Mouse (Mus musculus) liver (tissue): ENCODE results near the gene Fat3.

Experiments used
- DNase-seq: peaks from one replicate; pipeline ENCODE4 v3.0.0-alpha.2; 2020; ENCODE audit warnings: mixed read lengths

Gene Fat3

GRCm38 (mm10) chr9:15937837-15938514 lies 563.1 kb downstream of the Fat3 start:
- no peak for DNase-seq

GRCm38 (mm10) chr9:15930928-15931443 lies 570.1 kb downstream of the Fat3 start:
- DNase-seq, result no peak

GRCm38 (mm10) chr9:15928331-15928730 lies 572.8 kb downstream of the Fat3 start:
- no peak for DNase-seq

- no peak for DNase-seq
Measured at GRCm38 (mm10) chr9:15927378-15928083, 573.6 kb downstream of the Fat3 start.

- no peak for DNase-seq
Measured at GRCm38 (mm10) chr9:15925237-15925636, 575.8 kb downstream of the Fat3 start.

- DNase-seq, result no peak
Measured at GRCm38 (mm10) chr9:15920271-15920670, 580.8 kb downstream of the Fat3 start.

- DNase-seq, result no peak
Measured at GRCm38 (mm10) chr9:15919373-15920005, 581.6 kb downstream of the Fat3 start.

GRCm38 (mm10) chr9:15916600-15916999 lies 584.5 kb downstream of the Fat3 start:
- DNase-seq, result no peak

- no peak for DNase-seq
Measured at GRCm38 (mm10) chr9:15912735-15913134, 588.4 kb downstream of the Fat3 start.

GRCm38 (mm10) chr9:15909397-15910113 lies 591.5 kb downstream of the Fat3 start:
- DNase-seq, result no peak

- no peak for DNase-seq
Measured at GRCm38 (mm10) chr9:15903948-15904750, 596.9 kb downstream of the Fat3 start.

- DNase-seq, result no peak
Measured at GRCm38 (mm10) chr9:15898112-15898511, 603.0 kb downstream of the Fat3 start.

GRCm38 (mm10) chr9:15886756-15887155 lies 614.3 kb downstream of the Fat3 start:
- no peak for DNase-seq

- DNase-seq, result no peak
Measured at GRCm38 (mm10) chr9:15880754-15881153, 620.3 kb downstream of the Fat3 start.

- no peak for DNase-seq
Measured at GRCm38 (mm10) chr9:15880160-15880603, 620.9 kb downstream of the Fat3 start.

- DNase-seq, result no peak
Measured at GRCm38 (mm10) chr9:15874506-15875160, 626.5 kb downstream of the Fat3 start, which contains the start of gene Mtnr1b. Gene Mtnr1b, minus strand, starts transcription at chr9:15874556.

GRCm38 (mm10) chr9:15870013-15870412 lies 631.1 kb downstream of the Fat3 start:
- DNase-seq, result no peak

GRCm38 (mm10) chr9:15869456-15869855 lies 631.6 kb downstream of the Fat3 start:
- DNase-seq, result no peak

GRCm38 (mm10) chr9:15866280-15867072 lies 634.6 kb downstream of the Fat3 start:
- DNase-seq, result no peak

GRCm38 (mm10) chr9:15861402-15861801 lies 639.7 kb downstream of the Fat3 start:
- DNase-seq, result no peak
